Mouse (Mus musculus) kidney, adult 2 months (tissue): Measurements from ENCODE around the gene Gpr25.

ENCODE experiments used
- CTCF ChIP-seq: fragments of 200-500 bp; conservative IDR thresholded peaks from 2 replicates; pipeline ENCODE4 v1.5.1; 2011; ENCODE audit warnings: low read depth, mild to moderate bottlenecking, control low read depth, low read length, moderate library complexity, mixed read lengths; ENCODE audit not compliant: insufficient read depth, insufficient read length
- POLR2A ChIP-seq: fragments of 200-500 bp; IDR thresholded peaks from one replicate; pipeline ENCODE4 v1.6.1; 2011; ENCODE audit warnings: low read depth, low read length, control low read depth

DNA sequence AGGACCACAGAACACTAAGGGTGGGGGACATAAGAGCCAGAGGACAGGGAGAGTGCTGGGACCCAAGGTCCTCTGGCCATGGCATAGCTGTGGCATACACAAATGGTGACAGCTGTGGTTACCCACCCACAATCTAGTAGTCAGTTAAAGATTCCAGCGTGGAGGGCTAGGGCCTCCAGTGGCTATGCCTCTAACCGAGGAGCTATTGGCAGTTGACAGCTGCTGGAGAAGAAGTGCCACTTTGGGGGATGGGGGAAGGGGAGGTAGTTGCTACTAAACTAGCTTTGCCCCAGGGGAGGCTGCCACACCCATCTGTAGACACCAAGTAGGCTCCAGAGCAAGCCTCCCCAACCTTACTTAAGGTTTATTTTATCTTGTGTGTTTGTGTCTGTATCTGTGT lies 7.2 kb downstream of the Gpr25 start:
- TF ChIP-seq CTCF (no peak), POLR2A (no peak)
